Mouse (Mus musculus) kidney, adult 2 months (tissue): ENCODE results near the gene Nf1.

Experiments
- CTCF ChIP-seq: fragments of 200-500 bp; conservative IDR thresholded peaks from 2 replicates; pipeline ENCODE4 v1.5.1; 2011; ENCODE audit warnings: low read depth, mild to moderate bottlenecking, control low read depth, low read length, moderate library complexity, mixed read lengths; ENCODE audit not compliant: insufficient read depth, insufficient read length
- POLR2A ChIP-seq: fragments of 200-500 bp; IDR thresholded peaks from one replicate; pipeline ENCODE4 v1.6.1; 2011; ENCODE audit warnings: low read depth, low read length, control low read depth

- TF ChIP-seq CTCF (no peak), POLR2A (no peak)
Observed at GRCm38 (mm10) chr11:79527015-79527738, 187.7 kb downstream of the Nf1 start.
